Mouse (Mus musculus): Measurements from ENCODE around the gene Spaca4.

Gene Spaca4

DNA sequence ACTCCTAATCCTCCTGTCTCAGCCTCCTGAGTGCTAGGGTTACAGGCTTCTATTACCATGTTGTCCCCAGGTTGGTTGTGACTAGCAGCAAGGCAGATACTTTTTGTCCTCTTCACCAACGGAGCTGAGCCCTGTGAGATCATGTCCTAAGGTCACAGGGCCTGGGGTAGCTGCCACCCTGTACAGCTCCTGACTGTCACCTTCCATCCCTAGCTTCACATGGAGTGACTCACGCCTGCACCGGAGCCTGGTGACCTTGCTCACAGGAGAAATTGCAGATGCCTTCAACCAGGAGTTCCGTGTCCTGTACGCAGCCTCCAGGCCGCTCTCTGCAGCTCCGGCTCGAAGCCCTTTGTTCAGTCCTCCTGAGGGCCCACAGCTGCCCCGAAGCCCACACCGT, 806 bp upstream of the Spaca4 start:
- no peak for DNase-seq (ENCODE audit: low spot score)

DNA sequence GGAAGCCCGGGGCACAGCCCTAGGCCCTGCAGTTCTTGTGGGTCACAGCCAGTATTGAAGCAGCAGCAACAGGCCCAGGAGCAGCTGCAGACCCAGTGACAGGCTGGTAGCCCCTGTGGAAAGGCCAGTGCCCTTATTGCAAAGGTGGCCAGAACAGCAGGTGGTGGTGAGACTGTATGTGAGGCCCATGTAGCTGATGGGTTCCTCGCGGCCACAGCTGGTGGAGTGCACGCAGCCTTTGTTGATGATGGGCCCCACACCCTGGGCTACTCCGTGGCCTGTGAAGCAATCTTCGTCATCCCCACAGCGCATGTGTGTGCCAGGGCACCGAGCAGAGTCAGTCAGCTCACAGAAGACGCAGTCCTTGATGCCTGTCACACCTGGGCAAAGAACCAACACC, 462 bp downstream of the Spaca4 start:
- no peak for DNase-seq (ENCODE audit: low spot score)

DNA sequence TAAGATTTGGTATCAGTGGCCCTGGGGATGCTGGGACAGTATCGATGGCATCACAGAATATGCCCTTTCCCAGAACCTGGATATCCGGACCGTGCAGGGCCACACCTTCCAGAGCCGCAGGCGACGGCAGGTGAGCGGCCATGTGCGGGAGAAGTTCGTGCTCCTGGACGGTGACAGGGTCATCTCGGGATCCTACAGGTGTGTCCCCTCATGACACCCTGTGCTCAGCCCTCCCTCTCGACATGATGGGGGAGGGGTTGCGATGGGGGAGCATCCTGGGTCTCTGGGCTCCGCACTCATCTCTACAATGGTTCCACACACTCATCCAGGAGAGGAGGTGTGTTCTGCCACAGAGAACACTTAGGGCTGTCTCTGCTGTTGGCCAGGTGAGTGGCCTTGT, 1.8 kb downstream of the Spaca4 start:
- no peak for DNase-seq (ENCODE audit: low spot score)

- DNase-seq (ENCODE audit: low spot score), result no peak
Measured at GRCm38 (mm10) chr7:45723301-45723700, 2.3 kb downstream of the Spaca4 start.

GRCm38 (mm10) chr7:45722348-45722713, 3.3 kb downstream of the Spaca4 start:
- DNase-seq (ENCODE audit: low spot score), result no peak

DNA sequence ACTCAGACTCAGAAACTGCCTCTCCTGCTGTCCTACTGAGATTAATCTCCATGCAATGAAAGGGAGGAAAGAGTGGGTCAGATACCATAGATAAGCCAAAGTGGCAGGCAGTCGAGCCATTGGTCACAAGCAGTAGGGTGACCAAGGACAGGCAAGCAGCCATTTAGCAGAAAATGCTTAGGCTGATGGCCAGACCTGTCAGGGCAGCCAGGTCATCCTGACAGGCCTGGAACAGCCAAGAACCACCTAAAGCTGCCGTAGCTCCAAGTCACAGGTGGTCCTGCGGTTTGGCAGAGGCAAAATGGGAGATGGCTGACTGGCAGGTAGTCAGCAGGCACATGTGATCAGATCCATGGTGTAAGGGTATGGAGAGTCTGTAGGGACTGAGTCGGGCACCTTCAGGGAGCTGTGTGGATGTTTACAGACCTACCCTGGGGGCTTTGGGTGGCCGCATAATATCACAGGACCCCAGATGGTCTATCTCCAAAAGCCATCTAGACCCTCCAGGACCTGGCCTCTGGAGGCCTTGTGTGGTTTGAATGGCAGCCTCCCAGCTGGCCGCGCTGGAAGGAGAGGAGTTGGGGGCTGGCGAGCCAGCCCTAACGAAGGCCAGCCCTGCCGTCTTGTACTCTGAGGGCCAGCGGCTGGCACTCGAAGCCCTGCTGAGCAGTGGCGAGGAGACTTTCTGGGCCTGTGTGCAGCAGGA, 3.8 kb downstream of the Spaca4 start:
- no peak for DNase-seq (ENCODE audit: low spot score)

- no peak for DNase-seq (ENCODE audit: low spot score)
Measured at GRCm38 (mm10) chr7:45721234-45721571, 4.4 kb downstream of the Spaca4 start.

- no peak for DNase-seq (ENCODE audit: low spot score)
Measured at GRCm38 (mm10) chr7:45720413-45721233, 5.0 kb downstream of the Spaca4 start, which contains the start of gene Fam83e. Gene Fam83e, plus strand, starts transcription at chr7:45721212.

GRCm38 (mm10) chr7:45719738-45720412, 5.7 kb downstream of the Spaca4 start:
- no peak for DNase-seq (ENCODE audit: low spot score)

GRCm38 (mm10) chr7:45719180-45719579, 6.4 kb downstream of the Spaca4 start:
- no peak for DNase-seq (ENCODE audit: low spot score)

DNA sequence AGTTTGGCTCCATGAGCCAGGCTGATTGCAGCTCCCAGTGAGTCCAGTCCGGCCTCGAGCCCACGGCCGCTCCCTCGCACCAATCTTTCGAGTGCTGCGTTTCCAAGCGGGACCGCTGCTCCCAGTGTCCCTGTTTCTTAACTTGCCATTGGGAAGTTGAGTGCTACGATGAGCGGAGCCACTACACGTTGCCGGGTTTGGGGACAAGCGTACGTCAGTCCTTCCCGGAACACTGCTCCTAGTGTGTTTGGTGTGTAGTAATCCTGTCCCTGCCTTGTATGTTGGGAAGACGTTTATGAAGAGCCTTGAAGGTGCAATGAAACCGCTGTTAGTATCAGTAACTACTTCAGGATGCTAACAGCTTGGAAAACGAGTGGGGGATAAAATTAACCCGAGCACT, 7.3 kb downstream of the Spaca4 start:
- no peak for DNase-seq (ENCODE audit: low spot score)

GRCm38 (mm10) chr7:45717918-45718297, 7.7 kb downstream of the Spaca4 start, which contains the start of gene Sphk2:
Gene Sphk2, minus strand, starts transcription at chr7:45718002.
- DNase-seq (ENCODE audit: low spot score), result peak; percentile 99

- no peak for DNase-seq (ENCODE audit: low spot score)
Measured at GRCm38 (mm10) chr7:45716952-45717917, 8.4 kb downstream of the Spaca4 start.

DNA sequence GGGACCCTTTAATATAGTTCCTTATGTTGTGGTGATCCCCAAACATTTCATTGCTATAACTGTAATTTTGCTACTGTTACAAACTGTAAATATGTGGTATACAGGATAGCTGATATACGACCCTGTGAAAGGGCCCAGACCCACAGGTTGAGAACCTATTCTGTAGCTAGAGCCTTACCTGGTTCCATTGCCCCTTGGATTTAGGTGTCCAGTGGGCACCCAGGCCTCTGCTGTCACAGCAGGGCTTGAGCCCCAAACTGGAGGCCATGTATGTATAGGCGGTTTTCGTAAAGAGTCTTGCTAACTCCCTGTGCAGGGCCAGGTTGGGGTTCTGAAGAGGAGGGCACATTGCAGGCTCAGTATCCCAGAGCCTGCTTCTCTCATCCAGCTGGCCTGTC, 9.2 kb downstream of the Spaca4 start:
- DNase-seq (ENCODE audit: low spot score), result no peak

- no peak for DNase-seq (ENCODE audit: low spot score)
Measured at GRCm38 (mm10) chr7:45715741-45716459, 9.7 kb downstream of the Spaca4 start.

DNA sequence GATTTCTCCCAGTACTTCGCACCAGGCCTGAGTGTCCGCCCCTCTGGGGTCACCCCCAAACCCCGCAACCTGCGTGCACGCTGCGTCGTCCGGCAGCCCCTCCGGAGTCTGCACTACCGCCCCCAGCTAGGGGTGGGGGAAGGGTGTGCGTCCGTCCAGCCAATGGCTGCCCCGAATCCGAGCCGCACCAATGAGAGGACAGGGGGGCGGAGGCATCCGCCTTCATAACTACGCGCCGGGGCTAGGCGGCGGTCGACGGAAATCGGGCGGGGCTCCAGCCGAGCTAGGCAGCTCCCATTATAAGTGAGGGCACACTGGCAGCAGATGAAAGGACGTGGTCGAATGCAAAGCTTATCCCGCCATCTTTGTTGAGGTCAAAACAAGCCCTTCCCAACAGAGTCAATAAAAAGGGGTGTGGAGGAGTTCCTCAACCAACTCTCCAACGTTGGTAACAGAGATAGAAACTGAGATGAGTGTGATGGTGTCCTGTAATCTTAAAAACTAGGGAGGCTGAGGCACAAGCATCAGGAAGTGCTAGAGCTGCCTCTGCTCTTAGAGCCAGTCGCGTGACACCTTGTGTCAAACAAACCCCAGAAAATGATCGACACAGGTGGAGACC, 10.4 kb downstream of the Spaca4 start, which contains the start of gene Rpl18:
TSS of gene Rpl18 (plus strand) at position 368 of the 619 bp plus-strand sequence.
- DNase-seq (ENCODE audit: low spot score), result peak; percentile 97

DNA sequence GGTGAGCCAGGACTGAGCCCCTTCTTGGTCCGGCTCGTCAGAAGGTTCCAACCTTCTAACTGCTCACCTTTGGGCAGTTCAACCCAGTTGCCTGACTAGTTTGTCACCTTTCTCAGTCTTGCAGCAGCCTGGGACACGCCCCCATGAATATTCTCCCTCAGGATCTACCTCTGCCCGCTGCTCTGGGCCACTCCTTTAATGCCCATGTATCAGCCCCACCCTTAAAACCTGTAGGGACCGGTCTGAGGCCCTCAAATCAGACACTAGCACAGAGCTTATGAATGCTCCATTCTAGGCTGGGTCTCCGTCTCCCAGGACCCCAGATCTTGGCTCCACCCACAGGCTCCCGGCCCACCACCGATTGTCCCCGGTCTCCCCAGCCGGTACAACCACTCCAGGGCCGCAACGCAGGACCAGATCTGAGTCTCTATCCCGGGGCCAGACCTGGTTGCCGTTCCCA, 11.0 kb downstream of the Spaca4 start:
- DNase-seq (ENCODE audit: low spot score), result no peak

DNA sequence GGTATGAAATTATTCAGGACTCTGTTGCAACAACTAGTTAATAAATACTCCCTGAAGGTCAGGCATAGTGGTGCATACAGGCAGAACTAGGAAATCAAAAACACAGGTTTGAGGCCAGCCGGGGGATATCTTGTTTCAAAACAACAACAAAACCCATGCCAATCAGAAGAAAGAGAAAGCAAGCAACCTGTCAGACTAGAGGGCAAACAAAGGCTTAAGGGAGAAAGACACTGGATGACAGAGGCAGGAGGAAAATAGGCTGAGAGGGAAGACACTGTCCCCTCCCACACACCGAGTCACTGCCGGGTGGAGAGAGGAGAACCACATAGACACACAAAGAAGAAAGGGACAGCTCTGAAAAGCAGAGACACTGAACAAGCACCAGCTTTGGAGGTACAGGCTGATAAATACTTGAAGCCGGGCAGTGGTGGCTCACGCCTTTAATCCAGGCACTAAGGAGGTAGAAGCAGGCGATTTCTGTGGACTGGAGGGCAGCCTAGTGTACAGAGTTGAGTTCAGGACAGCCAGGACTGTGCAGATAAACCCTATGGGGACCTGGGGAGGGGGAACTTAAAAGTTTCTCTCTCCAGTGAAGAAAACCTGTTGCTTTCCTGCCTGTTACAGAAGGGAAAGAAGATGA, 11.6 kb downstream of the Spaca4 start:
- DNase-seq (ENCODE audit: low spot score), result no peak

- no peak for DNase-seq (ENCODE audit: low spot score)
Measured at GRCm38 (mm10) chr7:45713396-45713795, 12.2 kb downstream of the Spaca4 start.
